ENCODE assay signal across 13 mouse cellular contexts in genomic region chr13:55177903-55178496, GRCm38 (mm10). TPM values are rescaled to one million over a fixed set of nuclear protein-coding genes. Genes with fewer than 3 reads are reported as not detected.
DNase-seq lines count a peak whose midpoint lies in the region; ATAC-seq and TF ChIP-seq lines count a peak whose summit lies in the region.
"Had no signal": no experiment of that assay in that cellular context is flagged by ENCODE, and none has a peak within 500 bp of the region (broad histone marks: within the 10 kb centered on the region; RNA-seq: fewer than 3 reads in every experiment).

No protein-coding gene starts in this region.

- no peak for ATAC-seq in forebrain, embryonic 11.5 days (replicated peaks; ENCODE audit: low FRiP score)
- no peak for ATAC-seq in forebrain, embryonic 14.5 days
- no peak for ATAC-seq in liver, embryonic 14.5 days (ENCODE audit: insufficient read depth)
- ATAC-seq in liver, embryonic 12.5 days: no peak

- 62% methylated on average over 4 of the region's 4 CpGs for WGBS in forebrain, embryonic 11.5 days
- 61% methylated on average over 4 of the region's 4 CpGs for whole genome bisulfite sequencing in forebrain, embryonic 14.5 days
- WGBS in liver, embryonic 14.5 days (ENCODE audit: insufficient replicate concordance): 63% methylated on average over 4 of the region's 4 CpGs
- 66% methylated on average over 4 of the region's 4 CpGs for WGBS in liver, embryonic 12.5 days (ENCODE audit: insufficient replicate concordance)

- no peaks in the 10 kb centered on the region for H3K27me3 ChIP-seq in forebrain, embryonic 11.5 days (ENCODE audit: control insufficient read depth, insufficient read depth, low read length)
- H3K27me3 ChIP-seq in forebrain, embryonic 14.5 days (replicated peaks; ENCODE audit: control insufficient read depth, insufficient read depth, low read length): no peaks in the 10 kb centered on the region
- no peaks in the 10 kb centered on the region for H3K27me3 ChIP-seq in liver, embryonic 14.5 days (ENCODE audit: control insufficient read depth, insufficient read depth, low read length)
- peaks cover 4% of the 10 kb centered on the region; the same call in 1 of the 2 replicates for H3K27me3 ChIP-seq in liver, embryonic 12.5 days (replicated peaks)
- no peaks in the 10 kb centered on the region for H3K27me3 ChIP-seq in MEL (ENCODE audit: control insufficient read depth in 1 of 2, insufficient read depth in 2 of 2, low read length in 2 of 2)

- H3K4me2 ChIP-seq in forebrain, embryonic 11.5 days (ENCODE audit: low read depth, low read length, severe bottlenecking): no peak overlapping the region
- no peak overlapping the region for H3K4me2 ChIP-seq in forebrain, embryonic 14.5 days (ENCODE audit: low read length)
- no peak overlapping the region for H3K4me2 ChIP-seq in liver, embryonic 14.5 days (ENCODE audit: low read depth)
- H3K4me2 ChIP-seq in liver, embryonic 12.5 days: no peak overlapping the region

- peak; percentile 51 for TF ChIP-seq CTCF in liver, embryonic 14.5 days (IDR thresholded peaks at IDR 0.05; ENCODE audit: low read depth)
- TF ChIP-seq CTCF in MEL (IDR thresholded peaks at IDR 0.05 in 2 of 3, conservative IDR thresholded peaks at IDR 0.05 in 1 of 3; ENCODE audit: control insufficient read depth in 1 of 3, insufficient read depth in 1 of 3, low read depth in 2 of 3, low read length in 3 of 3, poor library complexity in 1 of 3, severe bottlenecking in 1 of 3): peak; percentile 40 to 53 (median 42)

- no peaks in the 10 kb centered on the region for H3K79me2 ChIP-seq in MEL (ENCODE audit: control insufficient read depth, insufficient read depth, low read length, poor library complexity)

- no peak overlapping the region for H3K4me3 ChIP-seq in forebrain, embryonic 11.5 days (ENCODE audit: low read depth, low read length)
- no peak overlapping the region for H3K4me3 ChIP-seq in forebrain, embryonic 14.5 days (ENCODE audit: low read depth, low read length)
- H3K4me3 ChIP-seq in liver, embryonic 14.5 days (ENCODE audit: insufficient read depth in 1 of 2, low read depth in 2 of 2, low read length in 2 of 2): no peak overlapping the region
- no peak overlapping the region for H3K4me3 ChIP-seq in liver, embryonic 12.5 days
- no peak overlapping the region for H3K4me3 ChIP-seq in MEL (ENCODE audit: control insufficient read depth in 1 of 2, insufficient read depth in 1 of 2, low read depth in 2 of 2, low read length in 2 of 2)
- H3K4me3 ChIP-seq: myocyte had no signal

- H3K9me3 ChIP-seq in forebrain, embryonic 11.5 days (ENCODE audit: control insufficient read depth, low read length): no peaks in the 10 kb centered on the region
- H3K9me3 ChIP-seq in forebrain, embryonic 14.5 days (replicated peaks; ENCODE audit: control insufficient read depth, low read length): no peaks in the 10 kb centered on the region
- no peaks in the 10 kb centered on the region for H3K9me3 ChIP-seq in liver, embryonic 14.5 days (ENCODE audit: control insufficient read depth, low read length)
- H3K9me3 ChIP-seq in liver, embryonic 12.5 days (replicated peaks): no peaks in the 10 kb centered on the region
- H3K9me3 ChIP-seq in MEL (replicated peaks; ENCODE audit: insufficient read depth, low read length): no peaks in the 10 kb centered on the region

- no peak overlapping the region for H3K27ac ChIP-seq in forebrain, embryonic 11.5 days (ENCODE audit: low read depth, low read length)
- H3K27ac ChIP-seq in forebrain, embryonic 14.5 days (ENCODE audit: low read depth, low read length): no peak overlapping the region
- H3K27ac ChIP-seq in liver, embryonic 14.5 days: no peak overlapping the region
- no peak overlapping the region for H3K27ac ChIP-seq in liver, embryonic 12.5 days
- H3K27ac ChIP-seq in MEL (ENCODE audit: control insufficient read depth, low read depth, low read length): no peak overlapping the region

- no peak for TF ChIP-seq POLR2A in MEL (IDR thresholded peaks at IDR 0.05; ENCODE audit: control insufficient read depth in 1 of 2, insufficient read depth in 1 of 2, low read depth in 1 of 2, low read length in 2 of 2, poor library complexity in 1 of 2)

- no peaks in the 10 kb centered on the region; the same call in 1 of the 2 replicates for H3K4me1 ChIP-seq in forebrain, embryonic 11.5 days (replicated peaks; ENCODE audit: control insufficient read depth, insufficient read depth, low read length)
- no peaks in the 10 kb centered on the region; the same call in 1 of the 2 replicates for H3K4me1 ChIP-seq in forebrain, embryonic 14.5 days (ENCODE audit: control insufficient read depth, insufficient read depth, low read length)
- peaks cover 2 to 15% of the 10 kb centered on the region in 2 experiments; a peak in 3 of 4 replicates for H3K4me1 ChIP-seq in liver, embryonic 14.5 days (replicated peaks; ENCODE audit: control insufficient read depth in 2 of 2, insufficient read depth in 2 of 2, low read length in 1 of 2)
- H3K4me1 ChIP-seq in liver, embryonic 12.5 days: peaks cover 16% of the 10 kb centered on the region
- no peaks in the 10 kb centered on the region for H3K4me1 ChIP-seq in MEL (ENCODE audit: control insufficient read depth in 1 of 2, insufficient read depth in 2 of 2, low read length in 2 of 2)

- peak; percentile 47 for DNase-seq in forebrain, embryonic 11.5 days (ENCODE audit: low spot score)
- no peak for DNase-seq in forebrain, embryonic 14.5 days (ENCODE audit: low spot score)
- no peak for DNase-seq in liver, embryonic 14.5 days (ENCODE audit: low read depth in 3 of 3, low spot score in 3 of 3)
- no peak for DNase-seq in MEL (ENCODE audit: low read depth, low spot score)
- peak; percentile 45 for DNase-seq in heart, postnatal 4 days
- no peak for DNase-seq in embryo, embryonic 10.5 days (ENCODE audit: low spot score)
- no peak for DNase-seq in urinary bladder, postnatal 10 days (ENCODE audit: low spot score)

- H3K9ac ChIP-seq in forebrain, embryonic 11.5 days (ENCODE audit: low read length): no peak overlapping the region
- H3K9ac ChIP-seq in forebrain, embryonic 14.5 days (ENCODE audit: low read length): no peak overlapping the region
- H3K9ac ChIP-seq in liver, embryonic 14.5 days (replicated peaks): no peak overlapping the region
- H3K9ac ChIP-seq in liver, embryonic 12.5 days: no peak overlapping the region
- H3K9ac ChIP-seq in MEL (ENCODE audit: control insufficient read depth, low read depth, low read length, poor library complexity, severe bottlenecking): no peak overlapping the region

- no peak for TF ChIP-seq EP300 in liver, embryonic 14.5 days (IDR thresholded peaks at IDR 0.05; ENCODE audit: low read depth)
- no peak for TF ChIP-seq EP300 in MEL (IDR thresholded peaks at IDR 0.05; ENCODE audit: low read depth in 1 of 2, low read length in 2 of 2)

- no peak for TF ChIP-seq RAD21 in MEL (IDR thresholded peaks at IDR 0.05; ENCODE audit: low read depth, low read length)

- H3K36me3 ChIP-seq in forebrain, embryonic 11.5 days (ENCODE audit: control insufficient read depth, insufficient read depth, low read length): no peaks in the 10 kb centered on the region
- H3K36me3 ChIP-seq in forebrain, embryonic 14.5 days (ENCODE audit: control insufficient read depth, insufficient read depth, low read length): no peaks in the 10 kb centered on the region
- H3K36me3 ChIP-seq in liver, embryonic 14.5 days (replicated peaks; ENCODE audit: control insufficient read depth, insufficient read depth, low read depth): no peaks in the 10 kb centered on the region
- no peaks in the 10 kb centered on the region for H3K36me3 ChIP-seq in liver, embryonic 12.5 days
- no peaks in the 10 kb centered on the region for H3K36me3 ChIP-seq in MEL (ENCODE audit: control insufficient read depth in 1 of 2, insufficient read depth in 2 of 2, low read length in 2 of 2)

TF ChIP-seq in MEL, 35 proteins besides CTCF, POLR2A, EP300 and RAD21 (continues in another document):
- TF ChIP-seq GATA1 (IDR thresholded peaks at IDR 0.05; ENCODE audit: low read depth, low read length) (no peak), MAX (IDR thresholded peaks at IDR 0.05; ENCODE audit: low read length) (no peak), POLR2AphosphoS5 (IDR thresholded peaks at IDR 0.05; ENCODE audit: borderline replicate concordance, low read depth, low read length) (no peak), KAT2A (conservative IDR thresholded peaks at IDR 0.05; ENCODE audit: low read depth, low read length) (no peak)

RNA-seq across cellular contexts. Expression of gene Fgfr4, which starts 25.6 kb away (rescaled TPM):
- 0.23 and 0.27 TPM in 2 replicates for polyA plus RNA-seq in forebrain, embryonic 11.5 days (2014; fragmentation: Nextera tagmentation; extraction: Ambion mirVana)
- polyA plus RNA-seq in forebrain, embryonic 14.5 days (2014; fragmentation: Nextera tagmentation; extraction: Ambion mirVana): 0.30 and 1.1 TPM in 2 replicates
- polyA plus RNA-seq in liver, embryonic 14.5 days (2012; rRNA removed): 3.9 and 4.7 TPM in 2 replicates
- 3.3 and 4.5 TPM in 2 replicates for polyA plus RNA-seq in liver, embryonic 14.5 days (2014; fragmentation: Nextera tagmentation; extraction: Ambion mirVana)
- polyA plus RNA-seq in liver, embryonic 12.5 days (2016; fragmentation: Nextera tagmentation; extraction: Ambion mirVana): 5.0 and 5.7 TPM in 2 replicates
- not detected in 2 replicates for total RNA-seq in MEL (2012; rRNA removed)
- not detected for polyA plus RNA-seq in MEL (2012; ENCODE audit: insufficient read depth in 1 of 2, insufficient read length in 2 of 2, low read depth in 1 of 2, low replicate concordance in 2 of 2, missing spikeins in 1 of 2)
- total RNA-seq in heart, postnatal 4 days (2021): 1 to 10 TPM in 1 of 2 experiments, under 1 TPM in 1; 0.61 to 1.3 TPM

RNA-seq across cellular contexts. Expression of gene Nsd1, which starts 31.6 kb away (rescaled TPM):
- 69.6 and 79.3 TPM in 2 replicates for polyA plus RNA-seq in forebrain, embryonic 11.5 days (2014; fragmentation: Nextera tagmentation; extraction: Ambion mirVana)
- 52.3 and 61.1 TPM in 2 replicates for polyA plus RNA-seq in forebrain, embryonic 14.5 days (2014; fragmentation: Nextera tagmentation; extraction: Ambion mirVana)
- polyA plus RNA-seq in liver, embryonic 14.5 days (2012; rRNA removed): 7.0 and 8.0 TPM in 2 replicates
- 13.8 and 15.8 TPM in 2 replicates for polyA plus RNA-seq in liver, embryonic 14.5 days (2014; fragmentation: Nextera tagmentation; extraction: Ambion mirVana)
- 27.1 and 27.5 TPM in 2 replicates for polyA plus RNA-seq in liver, embryonic 12.5 days (2016; fragmentation: Nextera tagmentation; extraction: Ambion mirVana)
- 10.0 and 13.3 TPM in 2 replicates for total RNA-seq in MEL (2012; rRNA removed)
- 10 to 100 TPM in 1 of 2 experiments, 1 to 10 TPM in 1; 6.3 to 59.3 TPM for polyA plus RNA-seq in MEL (2012; ENCODE audit: insufficient read depth in 1 of 2, insufficient read length in 2 of 2, low read depth in 1 of 2, low replicate concordance in 2 of 2, missing spikeins in 1 of 2)
- total RNA-seq in heart, postnatal 4 days (2021): 100 to 1,000 TPM; 107 to 108 TPM

RNA-seq across cellular contexts. Expression of gene Gm17617, which starts 44.7 kb away (rescaled TPM):
- polyA plus RNA-seq in forebrain, embryonic 11.5 days (2014; fragmentation: Nextera tagmentation; extraction: Ambion mirVana): not detected in 2 replicates
- not detected in 2 replicates for polyA plus RNA-seq in forebrain, embryonic 14.5 days (2014; fragmentation: Nextera tagmentation; extraction: Ambion mirVana)
- not detected in 2 replicates for polyA plus RNA-seq in liver, embryonic 14.5 days (2012; rRNA removed)
- polyA plus RNA-seq in liver, embryonic 14.5 days (2014; fragmentation: Nextera tagmentation; extraction: Ambion mirVana): not detected in 2 replicates
- polyA plus RNA-seq in liver, embryonic 12.5 days (2016; fragmentation: Nextera tagmentation; extraction: Ambion mirVana): not detected in 2 replicates
- total RNA-seq in MEL (2012; rRNA removed): not detected in 2 replicates
- polyA plus RNA-seq in MEL (2012; ENCODE audit: insufficient read depth in 1 of 2, insufficient read length in 2 of 2, low read depth in 1 of 2, low replicate concordance in 2 of 2, missing spikeins in 1 of 2): not detected
- not detected for total RNA-seq in heart, postnatal 4 days (2021)
- polyA plus RNA-seq: embryonic facial prominence, embryonic 11.5 days; gonadal fat pad, adult 2 months; limb, embryonic 11.5 days; myocyte; thymus, adult 2 months had no signal

Comparison
In these comparisons a context has a peak if more than half of its experiments do, and no peak if none do; other contexts are left out.
1. DNase-seq: peak in forebrain, embryonic 11.5 days (single experiment) and heart, postnatal 4 days (single experiment); none in forebrain, embryonic 14.5 days (single experiment), liver, embryonic 14.5 days (0 of 3), MEL (single experiment), embryo, embryonic 10.5 days (single experiment) and urinary bladder, postnatal 10 days (single experiment).